Mouse (Mus musculus): ENCODE measurements around the gene Scimp. TPM values are rescaled to one million over a fixed set of nuclear protein-coding genes. Genes with fewer than 3 reads are reported as not detected.

Gene Scimp
- polyA plus RNA-seq, 3 experiments from 2014 or later, result 0.67 to 1.1 TPM; not detected in 1

- no peak for ATAC-seq
Measured at GRCm38 (mm10) chr11:70811041-70811440, 1.3 kb downstream of the Scimp start.

- no peak for ATAC-seq
Measured at GRCm38 (mm10) chr11:70809011-70809410, 3.4 kb downstream of the Scimp start.

GRCm38 (mm10) chr11:70808101-70808500 lies 4.3 kb downstream of the Scimp start:
- no peak for ATAC-seq

- ATAC-seq, result no peak
Measured at GRCm38 (mm10) chr11:70807630-70808029, 4.8 kb downstream of the Scimp start.

- no peak for ATAC-seq
Measured at GRCm38 (mm10) chr11:70806697-70807096, 5.7 kb downstream of the Scimp start.

GRCm38 (mm10) chr11:70805641-70806175 lies 6.7 kb downstream of the Scimp start:
- ATAC-seq, result no peak

- no peak for ATAC-seq
Measured at GRCm38 (mm10) chr11:70804395-70804794, 8.0 kb downstream of the Scimp start.

GRCm38 (mm10) chr11:70803711-70804200 lies 8.6 kb downstream of the Scimp start:
- peak; percentile 81 for ATAC-seq

- no peak for ATAC-seq
Measured at GRCm38 (mm10) chr11:70802865-70803261, 9.5 kb downstream of the Scimp start.

GRCm38 (mm10) chr11:70802208-70802864 lies 10.1 kb downstream of the Scimp start:
- ATAC-seq, result no peak

GRCm38 (mm10) chr11:70792409-70792808 lies 20.0 kb downstream of the Scimp start:
- ATAC-seq, result peak; percentile 52

- no peak for ATAC-seq
Measured at GRCm38 (mm10) chr11:70791676-70792075, 20.7 kb downstream of the Scimp start.

GRCm38 (mm10) chr11:70790874-70791551 lies 21.4 kb downstream of the Scimp start:
- ATAC-seq, result no peak

- ATAC-seq, result peak; percentile 48
Measured at GRCm38 (mm10) chr11:70790426-70790825, 22.0 kb downstream of the Scimp start.

- ATAC-seq, result peak; percentile 82
Measured at GRCm38 (mm10) chr11:70788972-70789655, 23.3 kb downstream of the Scimp start.

- no peak for ATAC-seq
Measured at GRCm38 (mm10) chr11:70787052-70787451, 25.3 kb downstream of the Scimp start.

GRCm38 (mm10) chr11:70785908-70786307 lies 26.5 kb downstream of the Scimp start:
- ATAC-seq, result no peak

GRCm38 (mm10) chr11:70778058-70778457 lies 34.3 kb downstream of the Scimp start:
- ATAC-seq, result peak; percentile 52

GRCm38 (mm10) chr11:70777634-70778033 lies 34.8 kb downstream of the Scimp start:
- no peak for ATAC-seq

- peak; percentile 87 for ATAC-seq
Measured at GRCm38 (mm10) chr11:70776830-70777571, 35.4 kb downstream of the Scimp start.

- no peak for ATAC-seq
Measured at GRCm38 (mm10) chr11:70770804-70771203, 41.6 kb downstream of the Scimp start.

- ATAC-seq, result peak; percentile 38
Measured at GRCm38 (mm10) chr11:70765776-70766445, 46.5 kb downstream of the Scimp start.
